Mouse (Mus musculus) ES-Bruce4 (cell line): ENCODE measurements around the gene Tbl1xr1.

ENCODE experiments used
- CTCF ChIP-seq: IDR thresholded peaks from one replicate; pipeline ENCODE4 v1.8.1; 2011; ENCODE audit warnings: low read depth, low read length
- POLR2A ChIP-seq: IDR thresholded peaks from one replicate; pipeline ENCODE4 v1.8.1; 2011; ENCODE audit warnings: low read length; ENCODE audit not compliant: insufficient read depth

GRCm38 (mm10) chr3:22185265-22185664 lies 108.8 kb downstream of the Tbl1xr1 start:
- TF ChIP-seq CTCF (no peak), POLR2A (no peak)
